Mouse (Mus musculus) heart, postnatal 36 days (tissue): ENCODE results near the gene Tmem273. TPM values are rescaled to one million over a fixed set of nuclear protein-coding genes. Genes with fewer than 3 reads are reported as not detected.
A peak's percentile ranks its signal among the peaks of the same experiment; 100 is the strongest.

ENCODE experiments used
- DNase-seq, 2 experiments: peaks; one replicate each; pipeline ENCODE4 v3.0.0; 2021 to 2022
- intact Hi-C: fragments of 180-260 bp; cut with DNase I; formaldehyde crosslinking; loops from one replicate; pipeline ENCODE4 v1.15.1; 2025
- total RNA-seq, 2 experiments: library from RNA; stranded (reverse); gene quantifications; 2 replicates each; pipeline ENCODE4 v1.2.3; 2021

Gene Tmem273
- total RNA-seq, 2 experiments from 2014 or later, result 0.97 to 0.98 TPM

DNA sequence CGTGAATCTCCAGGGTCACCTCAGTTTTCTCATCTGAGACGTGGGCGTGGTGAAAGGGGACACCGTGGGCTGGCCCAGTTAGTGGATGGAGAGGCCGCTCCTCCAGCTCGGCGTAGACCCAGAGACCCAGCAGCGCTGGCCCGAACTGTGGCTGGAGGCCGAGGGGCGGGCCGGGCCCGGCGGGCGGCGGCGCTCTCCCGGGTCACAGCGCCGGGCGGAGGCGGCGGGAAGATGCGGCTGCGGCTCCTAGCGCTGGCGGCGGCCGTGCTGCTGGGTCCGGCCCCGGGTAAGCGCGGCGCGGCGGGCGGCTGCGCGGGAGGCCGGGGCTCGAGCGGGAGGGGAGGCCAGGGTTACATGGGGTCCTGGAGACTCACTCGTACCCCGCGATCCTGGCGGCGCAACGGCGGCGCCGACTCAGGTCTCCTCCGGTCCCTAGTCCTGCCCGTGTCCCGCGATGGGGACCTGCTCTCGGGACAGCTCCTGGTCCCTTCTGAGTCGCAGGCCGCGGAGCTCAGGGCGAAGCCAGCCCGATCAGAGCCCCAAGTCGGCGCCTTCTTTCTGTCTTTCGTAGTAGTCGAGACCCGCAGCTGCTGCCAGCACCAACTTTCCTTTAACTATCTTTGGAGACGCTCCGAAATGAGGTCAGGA is 71.0 kb downstream of the Tmem273 start, which contains the start of gene Vstm4:
Gene Vstm4, plus strand, starts transcription at position 76 of the 648 bp plus-strand sequence.
- DNase-seq, result peak; percentile 72 to 78
- intact Hi-C loops, result loop anchor here (2.0 kb wide), 1 partner anchor 104 kb away; no protein-coding TSS in a partner anchor

DNA sequence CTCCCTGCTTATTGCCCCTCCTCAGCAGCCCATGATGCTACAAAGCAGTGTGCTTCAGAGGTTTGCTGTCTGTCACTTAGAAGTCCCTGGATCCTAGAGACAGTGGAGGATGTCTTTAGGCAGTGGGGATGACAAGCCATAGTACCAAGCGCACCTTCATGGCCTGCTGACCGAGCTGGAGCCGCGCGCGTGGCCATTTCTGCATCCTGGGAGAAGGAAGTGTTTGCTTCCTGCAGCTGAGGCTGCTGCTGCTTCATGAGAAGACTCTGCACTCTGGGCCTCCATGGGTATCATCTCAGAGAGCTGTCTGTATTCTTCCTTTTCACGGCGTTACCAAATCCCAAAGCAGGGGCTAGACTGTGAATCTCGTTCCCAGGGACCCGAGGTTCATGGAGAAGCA is 72.6 kb downstream of the Tmem273 start:
- intact Hi-C loops, result no loop called here
- DNase-seq, result no peak

DNA sequence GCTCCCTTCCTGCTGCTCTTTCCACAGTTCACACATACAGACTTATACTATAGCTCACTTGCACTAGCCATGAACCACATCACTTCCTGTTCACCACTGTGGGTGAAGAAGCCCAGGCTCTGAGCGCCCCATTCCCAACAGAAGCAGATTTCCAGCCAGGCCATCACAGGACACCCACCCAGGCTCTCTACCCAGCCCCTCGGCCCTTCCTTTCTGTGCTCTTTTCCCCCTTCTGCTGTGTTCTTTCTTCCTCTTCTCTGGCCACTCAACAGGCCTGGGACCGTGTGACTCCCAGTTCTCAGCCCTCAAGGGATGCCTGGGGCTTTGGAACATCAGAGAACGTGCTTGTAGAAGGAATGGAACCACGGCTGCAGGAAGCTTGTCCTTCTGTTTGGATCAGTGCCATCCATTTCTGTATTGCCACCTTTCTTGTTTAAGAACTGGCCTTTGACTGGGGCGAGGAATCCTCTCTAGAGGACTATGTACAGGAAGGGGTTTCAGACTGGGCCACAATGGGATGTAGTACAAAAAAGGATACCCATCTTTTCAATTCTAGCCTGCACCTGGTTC is 73.3 kb downstream of the Tmem273 start:
- DNase-seq, result no peak
- intact Hi-C loops, result no loop called here

DNA sequence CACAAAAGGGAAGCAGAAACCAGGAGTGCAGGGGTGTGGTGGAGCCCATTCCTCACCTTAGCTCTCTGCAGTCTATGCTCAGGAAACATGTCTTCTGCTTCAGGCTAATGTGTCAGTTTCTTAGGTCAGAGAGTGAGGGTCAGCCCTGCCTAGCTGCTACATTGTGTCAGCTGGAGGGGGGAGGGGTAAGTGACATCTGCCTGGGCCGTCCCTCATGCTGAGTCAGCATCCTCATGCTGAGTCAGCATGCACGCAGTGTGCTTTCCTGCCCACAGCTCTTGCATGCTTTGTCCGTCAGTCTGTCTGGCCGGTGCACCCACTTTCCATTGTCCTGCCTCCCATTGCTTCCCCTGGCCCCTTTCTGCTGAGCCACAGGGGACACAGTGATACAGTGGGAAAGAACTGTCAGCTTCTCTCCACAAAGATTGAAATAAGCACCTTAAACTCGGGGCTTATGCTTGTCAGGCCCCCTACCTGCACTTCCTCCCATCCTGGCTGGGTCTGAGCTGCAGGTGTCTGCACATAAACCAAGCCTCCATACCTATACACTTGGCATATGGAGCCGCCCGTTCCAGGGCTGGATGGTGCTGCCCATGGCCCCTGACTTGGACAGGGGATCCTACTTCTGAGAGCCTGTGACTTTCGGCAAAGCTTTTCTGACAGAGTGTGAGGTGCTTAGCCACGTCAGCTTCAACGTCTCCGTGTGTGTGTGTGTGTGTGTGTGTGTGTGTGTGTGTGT is 74.2 kb downstream of the Tmem273 start:
- intact Hi-C loops, result no loop called here
- no peak for DNase-seq

DNA sequence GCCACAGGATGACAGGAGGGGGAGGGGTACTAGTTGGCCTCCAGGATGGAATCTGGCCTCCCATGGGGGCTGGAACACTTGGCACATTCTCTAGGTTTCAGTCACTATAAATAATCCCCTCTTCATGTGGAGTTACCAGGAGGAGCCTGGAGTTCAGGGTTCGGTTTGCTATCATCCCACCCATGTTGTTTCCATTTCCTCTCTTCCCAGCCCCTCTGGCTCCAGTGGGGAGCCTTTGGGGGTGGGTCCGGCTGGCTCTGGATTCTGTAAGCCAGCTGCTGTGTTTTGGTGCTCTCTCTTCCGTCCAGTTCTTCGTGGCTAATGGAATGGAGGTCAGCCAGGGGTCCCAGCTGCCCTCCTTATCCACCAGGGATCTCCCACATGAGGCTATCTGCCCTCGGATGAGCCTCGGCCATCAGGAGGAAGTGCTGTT is 75.4 kb downstream of the Tmem273 start:
- DNase-seq, result peak; percentile 23 to 56
- intact Hi-C loops, result no loop called here

DNA sequence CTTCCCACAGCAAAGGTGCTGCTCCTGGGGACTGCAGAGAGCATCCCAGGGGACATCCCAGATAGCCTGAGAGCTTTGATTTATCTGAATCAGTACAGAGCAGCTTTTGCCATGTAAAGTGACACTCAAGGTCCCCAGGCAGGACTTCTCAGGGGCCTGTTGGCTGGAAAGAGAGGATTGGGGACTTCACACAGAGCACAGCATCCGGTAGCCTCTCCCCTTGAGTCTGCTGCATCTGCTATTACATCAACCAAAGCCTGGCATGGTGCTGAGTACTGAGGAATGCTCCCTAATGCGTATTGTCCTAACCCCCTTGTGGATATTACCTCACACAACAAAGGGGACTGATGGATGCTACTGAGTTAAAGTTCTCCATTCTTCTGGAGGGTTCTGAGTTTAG is 75.9 kb downstream of the Tmem273 start:
- intact Hi-C loops, result no loop called here

DNA sequence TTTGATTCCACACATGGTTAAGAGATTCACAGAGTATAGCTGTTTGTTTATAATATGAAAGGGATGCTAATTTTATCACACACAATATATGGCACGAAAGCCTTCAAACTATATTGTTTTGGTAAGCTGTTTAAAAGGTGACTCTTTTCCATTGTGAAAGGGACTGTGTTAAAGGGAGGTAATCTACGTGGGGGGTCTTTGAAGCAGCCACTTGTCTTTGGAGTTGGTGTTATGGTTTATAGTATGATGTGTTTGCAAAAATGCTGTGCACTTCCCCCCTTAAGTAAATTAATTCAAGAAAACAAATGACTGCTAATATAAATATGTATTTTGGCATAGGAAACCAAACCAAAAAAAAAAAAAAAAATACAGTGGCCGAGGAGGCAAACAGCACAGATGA is 79.6 kb downstream of the Tmem273 start:
- intact Hi-C loops, result no loop called here

More for the DNA sequence above, 75.9 kb downstream of the Tmem273 start:
- DNase-seq, result no peak

More for the DNA sequence above, 79.6 kb downstream of the Tmem273 start:
- no peak for DNase-seq

Other genes with a start within 250 kb of the Tmem273 start
- not detected for gene Prrxl1, start 186.6 kb upstream of the Tmem273 start, total RNA-seq
- 100 to 1,000 TPM; 127 to 148 TPM for gene 3425401B19Rik, start 100.7 kb upstream of the Tmem273 start, total RNA-seq
- gene Fam170b, start 48.0 kb downstream of the Tmem273 start, total RNA-seq, result under 1 TPM in 1 of 2 experiments, not detected in 1; 0.17 TPM
- gene Vstm4, start 70.8 kb downstream of the Tmem273 start, total RNA-seq, result 10 to 100 TPM in 1 of 2 experiments, 1 to 10 TPM in 1; 7.0 to 10.2 TPM
- gene Lrrc18, start 205.4 kb downstream of the Tmem273 start, total RNA-seq, result under 1 TPM; 0.35 to 0.36 TPM